Comparison of ENCODE assay signal across 8 mouse cellular contexts in the genomic region with DNA sequence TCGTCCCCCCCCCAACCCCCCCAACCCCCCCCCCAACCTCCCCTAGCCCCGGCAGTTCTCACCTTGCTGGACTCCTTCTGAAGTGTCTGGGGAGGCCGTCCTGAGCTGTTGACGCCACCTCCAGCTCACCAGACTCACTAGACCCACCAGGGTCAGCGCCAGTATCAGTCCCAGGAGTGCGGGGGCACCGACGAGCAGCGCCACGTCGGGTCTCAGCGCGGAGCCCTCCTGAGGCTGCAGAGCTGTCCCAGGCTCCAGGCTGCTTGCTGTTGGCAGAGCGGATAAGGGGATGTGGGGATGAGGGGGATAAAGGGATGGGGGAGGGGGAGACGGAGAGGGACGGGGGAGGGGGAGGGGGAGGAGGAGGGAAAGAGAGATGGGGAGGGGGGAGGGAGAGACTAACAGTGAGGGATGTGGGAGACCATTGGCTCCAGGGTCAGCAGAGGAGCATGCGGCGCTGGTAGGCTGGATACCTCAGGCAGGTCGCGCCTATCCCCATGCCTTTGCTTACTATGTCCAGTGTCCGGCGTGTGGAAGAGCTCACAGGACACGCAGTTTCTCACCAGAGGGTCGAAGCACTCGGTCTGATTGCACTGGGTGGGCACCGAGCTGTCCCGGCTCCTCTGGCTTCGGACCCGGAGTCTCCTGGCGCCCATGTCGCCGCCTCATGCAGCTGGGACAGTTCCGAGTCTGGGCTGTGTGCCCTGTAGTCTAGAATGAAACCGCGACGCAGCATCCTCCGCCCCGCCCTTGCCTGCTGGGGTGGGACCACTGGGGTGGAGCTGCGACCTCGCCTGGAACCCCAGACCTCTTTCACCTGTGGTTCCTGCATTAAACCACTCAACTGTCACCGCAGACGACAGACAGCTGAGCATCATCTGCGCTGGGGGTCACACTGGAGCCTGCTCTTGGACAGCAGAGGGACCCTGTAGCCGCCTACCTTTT. TPM values are rescaled to one million over a fixed set of nuclear protein-coding genes. Genes with fewer than 3 reads are reported as not detected.
DNase-seq lines count a peak whose midpoint lies in the region; ATAC-seq and TF ChIP-seq lines count a peak whose summit lies in the region.

Gene Tnfrsf13c (minus strand): TSS at position 713 of the 945 bp plus-strand sequence.

- DNase-seq in heart, adult 2 months: peak; percentile 53 to 75
- DNase-seq in heart, adult 9 months (ENCODE audit: low spot score in 2 of 2): no peak
- peak; percentile 44 to 56 for DNase-seq in heart, postnatal 10 days
- DNase-seq in naive thymus-derived CD4-positive, alpha-beta T cell, adult 2 months (ENCODE audit: low read depth): peak; percentile 56
- DNase-seq in urinary bladder, postnatal 4 days (ENCODE audit: low spot score in 2 of 2): no peak
- DNase-seq in ovary, adult 18-20 months (ENCODE audit: low spot score): no peak

- no peak for TF ChIP-seq EP300 in heart, adult 2 months (IDR thresholded peaks at IDR 0.05; ENCODE audit: insufficient read depth, low read depth, low read length)

- no peak for TF ChIP-seq POLR2A in heart, adult 2 months (IDR thresholded peaks at IDR 0.05; ENCODE audit: insufficient read depth, low read depth, low read length)

- H3K27ac ChIP-seq in heart, adult 2 months: no peak within 1 kb of the TSS
- H3K27ac ChIP-seq in brown adipose tissue, adult 24 weeks (replicated peaks; ENCODE audit: low read depth, low read length): no peak within 1 kb of the TSS
- H3K27ac ChIP-seq in liver, embryonic 12.5 days: no peak within 1 kb of the TSS

- intact Hi-C loops in heart, adult 2 months (cut with DNase I): no loop called here
- intact Hi-C loops in heart, postnatal 10 days (cut with DNase I): no loop called here

- H3K9me3 ChIP-seq in liver, embryonic 12.5 days (replicated peaks): no peaks in the 10 kb centered on the region

- H3K9ac ChIP-seq in heart, adult 2 months (ENCODE audit: low read depth, low read length): peak within 1 kb of the TSS; percentile 17; the same call in 1 of the 2 replicates
- peak within 1 kb of the TSS; percentile 45; the same call in 1 of the 2 replicates for H3K9ac ChIP-seq in liver, embryonic 12.5 days

- no peaks in the 10 kb centered on the region for H3K79me2 ChIP-seq in heart, adult 2 months (replicated peaks; ENCODE audit: control insufficient read depth, insufficient read depth, low read length)

- 1% methylated on average over 44 of the region's 44 CpGs for WGBS in heart, adult 2 months
- 3% methylated on average over 44 of the region's 44 CpGs for WGBS in liver, embryonic 12.5 days (ENCODE audit: insufficient replicate concordance)

- peak within 1 kb of the TSS; percentile 71 for H3K4me2 ChIP-seq in liver, embryonic 12.5 days

- H3K4me1 ChIP-seq in heart, adult 2 months (ENCODE audit: control insufficient read depth, insufficient read depth, low read length): no peaks in the 10 kb centered on the region
- H3K4me1 ChIP-seq in brown adipose tissue, adult 24 weeks (ENCODE audit: control insufficient read depth, insufficient read depth, insufficient read length, low read length): no peaks in the 10 kb centered on the region
- peaks cover 47% of the 10 kb centered on the region for H3K4me1 ChIP-seq in liver, embryonic 12.5 days

- peak within 1 kb of the TSS; percentile 24; the same call in 1 of the 2 replicates for H3K4me3 ChIP-seq in heart, adult 2 months
- peak within 1 kb of the TSS; percentile 53 for H3K4me3 ChIP-seq in brown adipose tissue, adult 24 weeks (ENCODE audit: insufficient read depth, low read depth, low read length)
- peak within 1 kb of the TSS; percentile 55 for H3K4me3 ChIP-seq in liver, embryonic 12.5 days

- H3K36me3 ChIP-seq in heart, adult 2 months (ENCODE audit: control insufficient read depth, insufficient read depth, low read length): no peaks in the 10 kb centered on the region
- no peaks in the 10 kb centered on the region for H3K36me3 ChIP-seq in liver, embryonic 12.5 days

- H3K27me3 ChIP-seq in heart, adult 2 months (ENCODE audit: control insufficient read depth, insufficient read depth, low read length): peaks cover 5% of the 10 kb centered on the region; the same call in 1 of the 2 replicates
- H3K27me3 ChIP-seq in liver, embryonic 12.5 days (replicated peaks): peaks cover 76% of the 10 kb centered on the region

- ATAC-seq in liver, embryonic 12.5 days: peak; percentile 76

- TF ChIP-seq CTCF in heart, adult 2 months (IDR thresholded peaks at IDR 0.05): no peak

RNA-seq across cellular contexts. Expression of gene Tnfrsf13c, which starts in this region (rescaled TPM):
- total RNA-seq in heart, adult 2 months (2021): under 1 TPM; 0.16 to 0.18 TPM
- polyA plus RNA-seq in heart, adult 2 months (2012; rRNA removed): 0.44 and 0.86 TPM in 2 replicates
- polyA plus RNA-seq in brown adipose tissue, adult 24 weeks (2012; ENCODE audit: insufficient read depth, insufficient read length, missing spikeins): not detected in 2 replicates
- under 1 TPM; 0.27 to 0.69 TPM for total RNA-seq in heart, postnatal 10 days (2021)
- 0.30 TPM in 2 replicates for polyA plus RNA-seq in liver, embryonic 12.5 days (2016; fragmentation: Nextera tagmentation; extraction: Ambion mirVana)

Comparison
In these comparisons a context has a peak if more than half of its experiments do, and no peak if none do; other contexts are left out.
1. Peak in DNase-seq, H3K4me3 ChIP-seq and H3K9ac ChIP-seq in heart, adult 2 months; RNA of the gene not detected or under 1 TPM.
2. Peak in DNase-seq in heart, postnatal 10 days; RNA of the gene not detected or under 1 TPM.
3. Peak in ATAC-seq, H3K4me3 ChIP-seq, H3K9ac ChIP-seq and H3K4me2 ChIP-seq in liver, embryonic 12.5 days; RNA of the gene not detected or under 1 TPM.